Mouse (Mus musculus): ENCODE measurements at regions not wholly inside any gene's neighbourhood (a gene's known extent, or its start where the extent isn't known, plus 50 kb on each side); places are given as distances from the start of the nearest gene placed in this dataset.

DNA sequence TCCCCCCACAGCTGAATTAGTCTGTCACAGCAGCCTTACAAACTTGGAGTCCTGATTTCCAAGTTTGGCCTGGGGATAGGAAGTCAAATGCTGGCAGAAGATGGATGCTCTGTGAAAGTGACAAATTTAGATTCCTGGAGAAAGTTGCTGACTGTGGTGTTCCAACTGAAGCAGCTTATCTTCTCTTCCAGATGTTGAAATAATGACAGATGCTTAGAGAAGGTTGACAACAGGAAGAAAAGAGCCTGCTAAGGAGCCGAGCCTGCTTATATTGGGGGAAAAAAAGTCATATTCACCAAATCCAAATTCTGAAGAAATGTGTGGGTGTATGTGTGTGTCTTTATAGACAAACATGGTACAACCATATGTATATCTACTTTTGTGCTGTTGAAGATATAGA, 1380.4 kb upstream of the Cdh8 start:
- DNase-seq = no peak

GRCm38 (mm10) chr8:100793951-100794350, 1377.7 kb upstream of the Cdh8 start:
- no peak for DNase-seq

DNA sequence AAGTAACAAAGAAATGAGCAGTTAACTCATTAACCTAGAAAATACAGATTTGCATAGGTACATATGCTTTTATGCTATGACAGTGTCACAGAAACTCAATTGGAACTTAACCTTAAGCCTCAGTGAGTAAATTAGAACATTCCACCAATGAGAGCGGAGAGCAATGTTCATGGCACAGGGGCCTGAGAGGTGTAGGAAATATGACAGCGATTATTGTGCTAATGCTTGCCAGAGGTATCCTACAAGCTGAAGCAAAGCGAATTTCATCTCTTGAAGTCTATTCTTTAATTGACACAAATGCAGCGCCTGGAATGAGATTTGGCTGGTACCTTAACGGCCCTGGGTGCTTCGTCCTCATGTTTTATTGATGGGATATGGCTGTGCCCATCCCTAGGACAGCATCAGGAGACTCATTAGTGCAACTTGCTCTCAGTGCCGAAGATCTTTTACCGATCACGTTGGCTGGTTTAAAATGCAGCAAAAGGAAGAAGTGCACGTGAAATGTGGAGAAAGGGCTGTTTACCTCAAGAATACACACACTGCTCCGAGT, 1374.4 kb upstream of the Cdh8 start:
- no peak for DNase-seq

DNA sequence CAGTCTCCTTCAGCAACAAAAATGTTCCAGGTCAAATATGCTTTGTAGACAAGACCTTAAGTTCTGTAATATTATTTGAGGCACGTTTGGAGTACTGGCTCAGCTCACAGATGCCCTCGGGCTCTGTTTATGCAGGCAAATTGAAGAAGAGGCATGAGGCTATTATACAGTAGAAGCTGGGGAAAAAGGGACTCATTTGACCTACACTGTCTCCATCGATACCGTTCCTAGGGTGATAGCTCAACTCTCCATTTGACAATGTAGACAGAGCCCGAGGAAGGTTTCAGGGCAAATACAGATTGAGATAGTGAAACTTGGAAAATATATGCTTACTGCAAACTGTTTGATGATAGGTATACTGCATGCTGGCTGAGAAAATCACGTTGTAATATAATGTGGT, 1371.9 kb upstream of the Cdh8 start:
- DNase-seq = no peak

DNA sequence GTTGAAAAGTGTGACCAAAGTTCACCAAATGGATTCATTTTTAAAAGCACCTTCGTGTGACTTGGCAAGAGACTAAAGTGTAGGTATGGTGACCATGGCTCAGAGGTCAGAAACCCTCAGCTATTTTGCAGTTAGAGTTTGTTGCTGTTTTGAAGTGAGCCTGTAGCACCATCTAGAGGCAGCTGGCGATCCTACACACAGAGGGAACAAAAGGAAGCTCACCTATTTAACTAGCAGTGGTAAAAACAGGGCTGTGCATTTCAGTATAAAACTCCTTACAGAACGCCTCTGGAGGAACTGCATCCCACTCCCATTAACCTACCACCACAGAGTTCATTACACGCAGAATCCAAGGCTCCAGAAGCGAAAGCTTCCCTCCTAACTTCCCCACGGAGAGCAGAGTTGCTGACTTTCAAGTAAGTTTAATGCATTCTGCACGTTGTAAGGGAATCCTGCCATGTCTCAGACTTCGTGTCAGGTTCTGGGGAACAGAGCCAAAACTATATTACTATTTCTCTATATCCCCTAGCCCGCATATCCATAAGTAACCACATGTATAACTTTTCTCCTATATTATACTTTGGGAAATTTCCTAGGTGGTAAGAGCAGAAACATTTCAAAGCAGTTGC, 1356.6 kb upstream of the Cdh8 start:
- peak; percentile 55 for DNase-seq

DNA sequence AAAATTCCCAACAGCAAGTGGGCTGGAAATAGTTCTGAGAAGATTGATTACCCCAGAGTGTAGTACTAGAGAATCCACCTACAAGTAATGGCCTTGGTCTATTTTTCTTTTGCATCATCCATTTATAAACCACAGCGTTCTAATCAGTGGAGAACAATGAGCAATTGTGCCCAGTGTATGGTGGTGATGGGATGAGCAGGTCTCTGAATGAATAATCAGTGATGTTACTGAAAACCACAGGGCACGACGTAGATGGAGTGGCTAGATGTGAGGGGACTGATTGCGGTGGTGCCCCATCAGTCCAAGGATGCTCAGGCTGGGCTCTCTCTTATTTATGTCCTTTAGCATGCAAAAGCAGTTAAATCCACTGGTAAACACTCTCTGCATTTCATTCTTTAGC, 1353.3 kb upstream of the Cdh8 start:
- DNase-seq = no peak

- no peak for DNase-seq
These were observed 1317.7 kb upstream of the Cdh8 start for GRCm38 (mm10) chr8:100733927-100734326.

DNA sequence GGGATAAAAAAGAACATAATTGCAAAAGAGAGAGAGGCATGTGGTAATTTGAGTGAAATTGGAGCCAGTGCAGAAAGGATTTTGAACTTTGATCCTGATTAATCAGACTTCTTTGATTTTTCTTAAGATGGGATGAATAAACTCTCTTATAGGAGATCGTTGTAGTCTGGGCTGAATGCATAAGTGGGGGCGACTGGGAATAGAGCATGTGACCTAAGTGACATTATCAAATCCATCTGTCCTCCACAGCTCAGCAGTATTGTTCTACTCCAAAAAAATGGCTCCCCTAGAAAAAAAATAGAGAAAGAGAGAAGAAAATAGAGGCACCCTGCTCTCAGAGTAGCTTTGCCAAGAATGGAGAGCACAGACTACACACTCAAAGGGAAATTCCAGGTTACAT, 1286.1 kb upstream of the Cdh8 start:
- no peak for DNase-seq

GRCm38 (mm10) chr8:100695043-100695442, 1278.8 kb upstream of the Cdh8 start:
- no peak for DNase-seq

DNA sequence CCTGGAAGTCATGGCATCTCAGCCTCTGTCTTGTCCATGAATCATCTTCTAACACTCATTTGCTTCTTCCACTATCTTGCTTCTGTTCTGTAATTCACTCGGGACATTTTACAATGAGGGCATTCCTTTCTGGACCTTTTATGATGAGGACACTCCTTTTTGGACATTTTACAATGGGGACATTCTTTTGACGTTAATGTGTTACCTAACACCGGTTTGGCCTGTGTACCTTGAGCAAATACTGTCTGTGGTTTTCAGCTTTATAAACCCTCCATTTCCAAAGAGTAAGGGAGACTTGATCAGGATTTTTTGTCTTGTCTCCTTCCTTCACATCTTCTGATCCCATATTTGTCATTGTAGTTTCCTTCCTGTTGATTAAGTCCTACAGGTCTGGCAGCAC, 1262.3 kb upstream of the Cdh8 start:
- no peak for DNase-seq
